Mouse (Mus musculus) heart, embryonic 14.5 days (tissue): ENCODE measurements around the gene Fkbp8. TPM values are rescaled to one million over a fixed set of nuclear protein-coding genes. Genes with fewer than 3 reads are reported as not detected.
"Not testable (repeated sequence)": the region's sequence is repeated elsewhere in the genome, so short reads cannot be mapped to it uniquely, and the experiment has no call there.

ENCODE experiments used
- ATAC-seq: fragments of 200-750 bp; cut with Nextera tagmentation; 2 replicates; pipeline ENCODE4 v1.8.0; 2017; ENCODE audit warnings: low read depth, moderate TSS enrichment; ENCODE audit not compliant: insufficient number of reproducible peaks, insufficient read depth, low FRiP score
- H3K27ac ChIP-seq, 2 experiments: fragments of 200-500 bp in 1 of 2; fragments of 300-500 bp in 1 of 2; sonication (generic) in 1 of 2; replicated peaks in 1 of 2; 2 replicates each; pipeline ENCODE4 v1.5.1; 2012 to 2014; ENCODE audit warnings: low read depth in 2 of 2, low read length in 2 of 2, control low read depth in 1 of 2, mild to moderate bottlenecking in 1 of 2, mixed read lengths in 1 of 2; ENCODE audit not compliant: control insufficient read depth in 1 of 2, insufficient read depth in 1 of 2
- H3K27me3 ChIP-seq: fragments of 300-500 bp; sonication (generic); 2 replicates; pipeline ENCODE4 v1.6.1; 2014; ENCODE audit warnings: mild to moderate bottlenecking, low read length, control low read depth; ENCODE audit not compliant: control insufficient read depth, insufficient read depth
- H3K36me3 ChIP-seq: fragments of 300-500 bp; sonication (generic); 2 replicates; pipeline ENCODE4 v1.6.1; 2014; ENCODE audit warnings: mild to moderate bottlenecking, control low read depth, low read length, mixed read lengths; ENCODE audit not compliant: control insufficient read depth, insufficient read depth
- H3K4me1 ChIP-seq, 2 experiments: fragments of 200-500 bp in 1 of 2; fragments of 300-500 bp in 1 of 2; sonication (generic) in 1 of 2; 2 replicates each; pipeline ENCODE4 v1.6.1; 2012 to 2014; ENCODE audit warnings: low read length in 2 of 2, control low read depth in 1 of 2, mixed read lengths in 1 of 2; ENCODE audit not compliant: control insufficient read depth in 2 of 2, insufficient read depth in 2 of 2
- H3K4me2 ChIP-seq: fragments of 300-500 bp; sonication (generic); 2 replicates; pipeline ENCODE4 v1.6.1; 2014; ENCODE audit warnings: mild to moderate bottlenecking, low read length
- H3K4me3 ChIP-seq, 2 experiments: fragments of 200-500 bp in 1 of 2; fragments of 300-500 bp in 1 of 2; sonication (generic) in 1 of 2; 2 replicates each; pipeline ENCODE4 v1.5.1; 2012 to 2014; ENCODE audit warnings: low read length in 2 of 2, mild to moderate bottlenecking in 2 of 2, control low read depth in 1 of 2, low read depth in 1 of 2, moderate library complexity in 1 of 2; ENCODE audit not compliant: control insufficient read depth in 1 of 2, insufficient read depth in 1 of 2
- H3K9ac ChIP-seq: fragments of 300-500 bp; sonication (generic); 2 replicates; pipeline ENCODE4 v1.6.1; 2014; ENCODE audit warnings: mild to moderate bottlenecking, low read length
- H3K9me3 ChIP-seq: fragments of 300-500 bp; sonication (generic); 2 replicates; pipeline ENCODE4 v1.6.1; 2016; ENCODE audit warnings: low read length, control low read depth; ENCODE audit not compliant: control insufficient read depth
- WGBS: fragments of 180-500 bp; shearing (Covaris S2); extraction: QIAGEN DNeasy Blood & Tissue Kit; methylation state at CpG from one replicate; pipeline ENCODE4 v1.1.7; 2014; 5-methylcytosine and 5-hydroxymethylcytosine counted together
- polyA plus RNA-seq: library from polyadenylated mRNA; unstranded; fragments of >200 nt; fragmentation: Nextera tagmentation; extraction: Ambion mirVana; gene quantifications from 2 replicates; pipeline ENCODE4 v1.2.1, GENCODE M21; 2014

Gene Fkbp8
- polyA plus RNA-seq, 1 experiment from 2014 or later: 209 TPM

DNA sequence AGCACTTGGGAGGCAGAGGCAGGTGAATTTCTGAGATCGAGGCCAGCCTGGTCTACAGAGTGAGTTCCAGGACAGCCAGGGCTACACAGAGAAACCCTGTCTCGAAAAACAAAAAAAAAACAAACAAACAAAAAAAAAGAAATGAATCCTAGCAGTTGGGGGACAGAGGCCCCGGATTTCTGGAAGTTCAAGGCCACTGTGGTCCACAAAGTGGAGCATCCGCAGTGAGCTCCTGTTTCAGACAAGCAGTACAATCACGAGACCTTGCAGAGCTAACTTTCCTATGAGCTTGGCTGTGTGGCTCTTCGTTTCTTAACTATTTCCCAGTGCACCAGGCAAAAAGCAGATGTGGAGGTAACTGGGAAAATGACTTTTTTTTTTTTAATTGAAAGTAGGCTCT, 16.4 kb upstream of the Fkbp8 start:
- Histone ChIP-seq H3K4me3 (peak overlapping the region; percentile 91 to 99), H3K4me2 (peak overlapping the region; percentile 95), H3K36me3 (peaks cover 62% of the 10 kb centered on the region), H3K4me1 (peaks cover 7 to 27% of the 10 kb centered on the region in 2 experiments)
- not testable (repeated sequence) for H3K27me3 ChIP-seq, ATAC-seq, H3K27ac ChIP-seq, H3K9me3 ChIP-seq, H3K9ac ChIP-seq
- WGBS: 87% methylated on average over 6 of the region's 6 CpGs

GRCm38 (mm10) chr8:70511770-70512169, 15.8 kb upstream of the Fkbp8 start:
- Histone ChIP-seq H3K36me3 (peaks cover 68% of the 10 kb centered on the region), H3K9me3 (no peaks in the 10 kb centered on the region), H3K4me3 (no peak overlapping the region), H3K27ac (no peak overlapping the region), H3K27me3 (no peaks in the 10 kb centered on the region), H3K4me2 (peak overlapping the region; percentile 95; the same call in 1 of the 2 replicates), H3K9ac (no peak overlapping the region), H3K4me1 (peaks cover 7 to 27% of the 10 kb centered on the region in 2 experiments)
- 96% methylated on average over 2 of the region's 2 CpGs for WGBS
- no peak for ATAC-seq

GRCm38 (mm10) chr8:70512253-70512903, 15.1 kb upstream of the Fkbp8 start:
- Histone ChIP-seq H3K27me3 (no peaks in the 10 kb centered on the region), H3K36me3 (peaks cover 65% of the 10 kb centered on the region), H3K4me2 (no peak overlapping the region), H3K9me3 (no peaks in the 10 kb centered on the region), H3K4me3 (no peak overlapping the region), H3K4me1 (peaks cover 7 to 27% of the 10 kb centered on the region in 2 experiments), H3K27ac (no peak overlapping the region), H3K9ac (no peak overlapping the region)
- WGBS: 93% methylated on average over 11 of the region's 11 CpGs
- no peak for ATAC-seq

- peaks cover 7 to 27% of the 10 kb centered on the region in 2 experiments for H3K4me1 ChIP-seq
- H3K36me3 ChIP-seq: peaks cover 63% of the 10 kb centered on the region
- H3K4me3 ChIP-seq: no peak overlapping the region
- peak overlapping the region; percentile 16; the same call in 1 of the 2 replicates for H3K9ac ChIP-seq
- no peak for ATAC-seq
- H3K27ac ChIP-seq: 0 out of 4 replicates have a peak overlapping the region, but pooled peaks of 1 of the 2 experiments have one; percentile 19
- no peaks in the 10 kb centered on the region for H3K27me3 ChIP-seq
- no peak overlapping the region for H3K4me2 ChIP-seq
- no peaks in the 10 kb centered on the region for H3K9me3 ChIP-seq
- WGBS: 40% methylated on average over 2 of the region's 2 CpGs
Measured at GRCm38 (mm10) chr8:70513441-70513840, 14.1 kb upstream of the Fkbp8 start.

- no peak for ATAC-seq
- 78% methylated on average over 10 of the region's 10 CpGs for WGBS
Measured at GRCm38 (mm10) chr8:70517940-70518643, 9.4 kb upstream of the Fkbp8 start.

DNA sequence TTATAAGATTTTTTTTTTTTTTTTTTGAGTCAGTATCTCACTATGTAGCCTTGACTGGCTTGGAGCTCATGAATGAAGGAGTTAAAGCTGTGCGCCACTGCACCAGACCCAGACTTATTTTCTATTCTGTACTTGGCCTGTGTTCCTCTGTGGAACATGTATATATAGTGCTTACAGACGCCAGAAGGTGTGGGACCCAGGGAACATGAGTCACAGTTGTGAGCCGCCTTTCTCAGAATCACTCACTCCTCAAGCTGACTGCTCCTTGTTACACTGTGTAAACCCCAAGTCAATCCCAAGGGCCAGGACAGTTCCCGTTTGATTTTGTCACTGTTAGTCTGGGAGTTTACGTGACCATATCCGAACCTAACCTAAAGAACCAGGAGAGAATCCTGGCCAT, 8.5 kb upstream of the Fkbp8 start:
- no peak for ATAC-seq

More at GRCm38 (mm10) chr8:70517940-70518643, 9.4 kb upstream of the Fkbp8 start:
- Histone ChIP-seq H3K4me1 (peaks cover 0 to 7% of the 10 kb centered on the region in 2 experiments), H3K4me3 (no peak overlapping the region), H3K27me3 (no peaks in the 10 kb centered on the region), H3K36me3 (peaks cover 62% of the 10 kb centered on the region), H3K4me2 (no peak overlapping the region), H3K9me3 (no peaks in the 10 kb centered on the region), H3K9ac (no peak overlapping the region), H3K27ac (no peak overlapping the region)

DNA sequence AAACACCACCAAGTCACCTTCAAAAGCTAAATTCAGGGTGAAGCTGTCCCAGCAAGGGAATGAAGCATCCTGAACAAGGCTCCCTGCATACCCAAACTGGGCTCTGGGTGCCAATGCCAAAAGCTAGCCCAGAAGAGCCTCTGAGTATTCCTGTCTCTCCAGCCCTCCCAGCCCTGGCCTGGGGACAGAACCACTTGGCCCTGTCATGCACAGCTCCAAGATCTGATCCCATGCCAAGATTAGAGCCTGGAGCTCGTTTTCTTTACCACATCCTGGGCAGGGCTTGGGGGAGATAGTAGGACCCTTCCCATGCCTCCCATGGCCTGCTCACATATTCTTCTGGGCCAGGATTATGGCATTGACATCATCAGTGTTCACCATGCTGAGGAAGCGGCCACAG, 7.9 kb upstream of the Fkbp8 start:
- H3K4me2 ChIP-seq: no peak overlapping the region
- H3K27ac ChIP-seq: no peak overlapping the region
- no peak overlapping the region for H3K9ac ChIP-seq
- 52% methylated on average over 2 of the region's 2 CpGs for WGBS
- H3K36me3 ChIP-seq: peaks cover 48% of the 10 kb centered on the region
- H3K4me3 ChIP-seq: no peak overlapping the region
- no peaks in the 10 kb centered on the region for H3K27me3 ChIP-seq
- H3K4me1 ChIP-seq: peaks cover 2 to 3% of the 10 kb centered on the region in 2 experiments; a peak in 2 of 4 replicates
- ATAC-seq: no peak
- no peaks in the 10 kb centered on the region for H3K9me3 ChIP-seq

More for the DNA sequence above, 8.5 kb upstream of the Fkbp8 start:
- Histone ChIP-seq H3K36me3 (peaks cover 52% of the 10 kb centered on the region), H3K9me3 (no peaks in the 10 kb centered on the region), H3K9ac (no peak overlapping the region), H3K27me3 (no peaks in the 10 kb centered on the region), H3K27ac (no peak overlapping the region), H3K4me2 (no peak overlapping the region), H3K4me3 (no peak overlapping the region), H3K4me1 (peaks cover 2 to 3% of the 10 kb centered on the region in 2 experiments; a peak in 2 of 4 replicates)
- 87% methylated on average over 6 of the region's 6 CpGs for WGBS
